Mouse (Mus musculus): ENCODE data around the gene Sin3a.

Sin3a gene

DNA sequence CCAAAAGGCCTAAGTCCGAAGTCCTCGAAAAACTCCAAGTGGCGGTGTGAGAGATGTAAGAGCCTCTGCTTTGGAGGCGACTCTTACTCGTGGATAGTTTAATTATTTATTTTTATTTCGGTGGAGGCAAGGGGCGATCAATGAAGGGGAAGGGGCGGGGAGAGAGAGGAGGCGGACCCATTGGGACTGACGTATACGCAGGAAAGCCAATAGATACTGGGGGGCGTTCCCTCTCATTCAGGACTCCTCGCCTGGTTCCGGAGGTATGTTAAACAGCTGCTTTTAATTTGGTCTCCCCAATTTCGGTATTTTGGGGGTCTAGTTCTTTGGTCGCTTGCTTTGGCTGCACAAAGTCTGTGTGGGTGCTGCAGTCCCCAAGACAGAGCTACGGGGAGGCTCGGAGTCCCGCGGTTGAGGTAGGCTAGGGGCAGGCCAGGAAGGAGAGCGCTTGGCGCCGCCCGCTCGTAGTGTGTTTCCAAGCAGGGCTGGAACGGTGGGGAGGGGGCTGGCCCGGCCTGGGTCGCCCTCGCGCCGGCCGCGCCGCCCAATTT, at the start of gene Sin3a:
Gene Sin3a (plus strand): TSS at position 240 of the 551 bp plus-strand sequence.
- peak; percentile 68 to 73 for DNase-seq

DNA sequence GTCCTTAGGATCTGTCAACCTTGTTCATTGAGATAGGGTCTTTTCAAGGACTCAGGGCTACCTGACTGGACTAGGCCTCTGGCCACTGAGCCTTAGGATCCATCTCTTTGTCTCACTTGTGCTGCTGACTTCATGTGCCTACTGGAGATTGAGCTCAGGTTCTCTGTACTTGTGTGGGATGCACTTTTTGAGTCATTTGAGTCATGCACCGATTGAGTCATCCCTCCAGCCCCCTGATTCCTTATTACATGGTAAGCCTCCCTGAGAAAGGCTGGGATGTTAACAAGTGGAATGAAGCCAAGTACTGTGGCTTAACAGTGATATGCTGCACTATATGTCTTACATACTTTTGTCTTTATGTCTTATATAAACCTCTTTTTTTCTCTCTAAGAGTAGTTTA, 40.1 kb upstream of the Sin3a start:
- DNase-seq = no peak

DNA sequence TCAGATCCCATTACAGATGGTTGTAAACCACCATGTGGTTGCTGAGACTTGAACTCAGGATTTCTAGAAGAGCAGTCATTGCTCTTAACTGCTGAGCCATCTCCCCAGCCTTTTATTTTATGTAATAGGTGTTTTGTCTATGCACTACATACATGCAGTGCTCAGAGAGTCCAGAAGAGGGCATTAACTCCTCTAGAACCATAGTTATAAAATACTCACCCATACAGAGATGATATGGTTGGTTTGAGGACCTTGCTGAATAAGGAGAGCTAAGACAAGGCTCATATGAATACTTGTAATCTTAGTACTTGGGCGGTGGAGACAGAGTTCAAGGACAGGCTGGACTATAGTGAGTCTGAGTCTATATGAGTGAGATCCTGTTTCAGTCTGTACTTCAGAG, 15.6 kb upstream of the Sin3a start:
- peak; percentile 35 to 76 for DNase-seq

DNA sequence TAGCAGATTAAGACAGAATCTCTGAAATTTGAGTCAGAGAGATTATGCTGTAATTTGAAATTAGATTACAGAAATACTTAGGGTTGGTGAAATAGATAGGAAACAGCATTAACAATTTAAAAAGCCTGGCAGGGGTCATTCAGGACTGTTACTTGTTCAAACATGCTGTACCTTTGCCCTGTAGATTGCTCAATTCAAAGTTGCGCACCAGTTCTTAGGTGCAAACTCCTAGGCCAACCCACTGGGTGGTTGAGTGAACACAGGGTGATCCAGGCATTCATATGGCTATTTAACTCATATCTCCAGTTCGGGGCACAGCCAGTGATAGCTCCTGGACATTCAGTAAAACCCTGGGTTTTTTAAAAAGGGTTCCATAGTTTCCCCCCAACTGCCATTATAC, 7.7 kb upstream of the Sin3a start:
- DNase-seq = no peak

DNA sequence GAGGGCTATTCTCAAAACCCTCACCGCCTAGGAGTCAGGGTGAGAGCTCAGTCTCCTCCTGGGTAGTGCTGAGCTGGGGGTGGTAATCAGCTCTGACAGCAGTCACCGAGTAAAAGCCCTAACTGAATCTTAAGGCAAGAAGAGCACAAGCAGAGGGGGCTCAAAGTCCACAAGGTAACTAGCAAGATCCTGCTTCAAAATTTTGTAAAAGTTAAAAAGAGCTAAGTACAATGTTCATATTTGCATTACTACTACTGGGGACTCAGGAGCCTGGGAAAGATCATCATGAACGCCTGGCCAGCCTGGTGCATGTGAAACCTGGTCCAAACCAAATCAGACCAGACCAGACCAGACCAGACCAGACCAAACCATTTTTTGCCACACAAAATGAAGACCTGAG, 3.6 kb upstream of the Sin3a start:
- no peak for DNase-seq

DNA sequence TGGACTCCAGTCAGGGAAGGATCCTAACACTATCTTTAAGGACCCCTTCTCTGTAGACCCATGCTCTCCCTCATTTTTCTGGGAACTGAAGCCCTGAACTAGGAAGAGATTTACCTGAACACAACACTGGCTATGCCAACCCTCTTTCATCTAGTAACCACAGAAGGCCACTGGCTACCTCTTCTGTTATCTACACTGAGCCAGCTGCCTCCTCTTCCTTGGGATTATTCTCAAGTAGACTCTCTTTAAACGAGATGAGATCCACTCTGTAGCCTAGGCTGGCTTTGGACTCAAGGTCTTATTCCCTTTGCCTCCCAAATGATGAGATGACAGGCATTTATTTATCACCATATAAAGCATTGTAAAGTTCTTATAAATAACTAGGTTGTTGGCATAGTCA, 1.6 kb upstream of the Sin3a start:
- no peak for DNase-seq

DNA sequence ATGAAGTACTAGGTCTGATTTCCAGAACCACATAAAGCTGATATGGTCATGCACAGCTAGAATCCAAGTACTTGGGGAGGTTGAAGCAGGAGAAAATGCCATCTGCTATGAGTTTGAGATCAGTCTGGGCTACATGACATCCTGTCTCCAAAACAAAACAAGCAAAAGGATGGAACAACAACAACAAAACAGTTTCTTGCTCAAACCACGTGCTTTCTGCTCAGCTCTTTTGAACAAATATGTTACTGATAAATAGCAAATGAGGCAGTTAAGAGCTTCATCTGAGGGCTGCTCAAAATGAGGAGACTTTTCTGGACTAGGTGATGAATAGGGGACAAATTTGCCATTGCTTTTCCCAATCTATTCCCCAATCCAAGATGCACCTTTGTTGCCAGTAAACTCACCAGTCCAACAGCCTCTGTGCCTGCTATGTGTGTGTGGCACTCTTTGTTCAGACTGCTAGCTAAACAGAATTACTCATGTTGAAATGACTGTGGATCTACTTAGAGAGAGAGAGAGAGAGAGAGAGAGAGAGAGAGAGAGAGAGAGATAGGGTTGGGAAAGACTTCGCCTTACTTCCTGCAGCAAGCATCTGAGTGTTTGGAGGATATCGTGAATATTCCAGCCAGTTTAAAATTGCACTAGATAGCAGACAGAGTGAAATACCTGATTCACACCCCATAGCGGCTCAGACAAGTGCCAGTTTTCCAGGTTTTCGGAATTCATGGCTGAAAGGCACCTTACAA, 867 bp upstream of the Sin3a start:
- no peak for DNase-seq

DNA sequence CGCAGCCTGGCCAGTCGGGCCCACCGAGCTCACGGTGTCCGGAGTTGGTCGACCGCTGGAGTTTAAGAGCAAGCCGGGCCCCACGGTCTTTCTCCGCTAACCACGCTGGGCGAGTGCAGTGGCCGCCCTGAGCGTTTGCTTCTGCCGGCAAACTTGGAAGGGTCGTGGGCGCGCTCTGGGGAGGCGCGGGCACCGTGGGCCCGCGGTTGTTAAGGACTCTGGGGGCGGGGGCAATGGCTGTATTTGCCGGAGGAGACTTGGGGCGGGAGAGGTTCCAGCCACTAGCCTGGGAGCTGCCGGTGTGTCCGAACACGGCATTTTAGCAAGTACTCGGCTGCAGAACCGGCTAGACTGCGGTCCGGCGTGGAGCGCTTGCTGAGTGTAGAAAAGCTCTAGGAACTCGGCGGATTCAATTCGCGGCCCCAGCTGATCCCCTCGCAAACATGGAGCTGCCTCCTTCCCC, 717 bp downstream of the Sin3a start:
- DNase-seq = no peak

DNA sequence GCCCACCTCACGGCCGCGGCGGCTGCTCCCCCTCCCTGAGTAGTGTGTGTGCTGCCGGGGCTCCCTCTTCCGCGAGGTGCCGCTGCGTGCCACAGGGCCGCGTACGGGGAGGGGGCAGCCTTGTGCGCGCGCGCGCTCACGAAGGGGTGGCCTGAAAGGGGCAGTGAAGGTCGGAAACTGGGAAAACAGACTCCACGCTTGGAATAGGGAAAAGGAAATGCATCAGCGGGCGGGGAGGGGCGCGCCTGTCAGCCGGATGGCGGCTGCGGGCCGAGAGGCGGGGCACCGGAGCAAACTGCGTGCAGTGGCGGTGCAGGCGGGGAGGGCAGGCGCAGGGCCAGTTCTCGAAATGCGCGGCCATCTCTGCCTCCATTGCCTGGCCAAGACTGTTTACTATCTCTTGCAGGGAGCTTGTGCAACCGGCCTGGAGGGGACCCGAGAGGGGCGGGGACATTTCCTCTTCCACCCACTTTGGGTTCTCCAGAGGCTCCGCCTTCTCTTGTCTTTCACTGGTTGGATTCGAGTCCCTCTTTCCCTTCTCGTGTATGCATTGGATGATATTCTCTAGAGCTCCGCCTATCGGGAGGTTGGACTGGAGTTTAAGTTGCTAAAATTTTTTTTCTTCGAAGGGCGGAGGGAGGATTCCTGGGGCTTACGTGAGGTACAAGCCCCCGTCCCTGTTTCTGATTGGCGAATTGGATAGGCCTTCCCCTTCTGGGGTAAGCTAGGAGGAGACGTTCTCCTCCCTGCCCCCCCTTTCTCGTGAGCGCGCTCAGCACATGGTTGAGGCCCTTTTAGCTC, 1.3 kb downstream of the Sin3a start:
- DNase-seq = peak; percentile 94

DNA sequence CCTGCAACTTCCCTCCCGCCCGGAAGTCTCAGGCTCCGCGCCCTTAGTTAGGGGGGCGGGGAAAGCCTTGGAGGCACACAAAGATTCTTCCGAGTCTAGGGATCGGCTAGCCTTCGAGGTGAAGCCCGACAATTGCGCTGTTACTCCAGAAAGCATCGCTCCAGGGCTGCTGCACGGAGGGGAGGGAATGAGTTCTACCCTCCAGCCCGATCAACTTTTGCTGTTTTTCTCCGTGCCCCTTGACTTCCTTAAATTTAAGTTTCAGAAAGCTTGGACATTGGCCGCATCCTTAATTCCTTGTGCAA, 1.9 kb downstream of the Sin3a start:
- DNase-seq = no peak

DNA sequence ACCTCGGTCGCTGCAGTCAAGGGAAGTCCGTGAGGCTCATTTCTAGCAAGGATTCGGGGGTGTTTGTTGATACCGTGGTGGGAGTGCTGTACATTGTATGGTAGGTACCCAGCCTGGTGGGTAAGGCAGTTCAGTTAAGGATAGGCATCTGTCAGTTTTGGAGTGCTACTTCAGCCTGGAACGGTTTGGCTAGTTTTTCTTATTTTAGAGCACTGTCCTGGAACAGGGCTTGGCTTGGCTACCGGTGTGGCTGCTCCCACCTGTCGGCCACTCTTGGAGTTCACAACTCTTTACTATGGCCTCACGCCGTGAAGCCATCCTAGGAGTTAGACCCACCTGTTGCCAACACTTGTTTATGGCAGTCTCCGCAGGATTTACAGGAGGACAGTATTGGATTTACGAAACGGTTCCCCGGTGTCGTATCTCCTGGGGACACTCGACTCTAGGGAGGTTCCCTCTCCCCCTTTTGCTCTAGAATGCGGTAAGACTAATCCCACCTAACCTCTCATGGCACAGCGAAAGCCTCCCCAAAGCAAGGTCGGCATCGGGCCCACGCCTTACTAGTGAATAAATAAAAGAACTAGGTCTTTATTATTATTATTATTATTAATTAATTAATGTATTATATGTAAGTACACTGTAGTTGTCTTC, 2.5 kb downstream of the Sin3a start:
- peak; percentile 17 to 48 for DNase-seq

DNA sequence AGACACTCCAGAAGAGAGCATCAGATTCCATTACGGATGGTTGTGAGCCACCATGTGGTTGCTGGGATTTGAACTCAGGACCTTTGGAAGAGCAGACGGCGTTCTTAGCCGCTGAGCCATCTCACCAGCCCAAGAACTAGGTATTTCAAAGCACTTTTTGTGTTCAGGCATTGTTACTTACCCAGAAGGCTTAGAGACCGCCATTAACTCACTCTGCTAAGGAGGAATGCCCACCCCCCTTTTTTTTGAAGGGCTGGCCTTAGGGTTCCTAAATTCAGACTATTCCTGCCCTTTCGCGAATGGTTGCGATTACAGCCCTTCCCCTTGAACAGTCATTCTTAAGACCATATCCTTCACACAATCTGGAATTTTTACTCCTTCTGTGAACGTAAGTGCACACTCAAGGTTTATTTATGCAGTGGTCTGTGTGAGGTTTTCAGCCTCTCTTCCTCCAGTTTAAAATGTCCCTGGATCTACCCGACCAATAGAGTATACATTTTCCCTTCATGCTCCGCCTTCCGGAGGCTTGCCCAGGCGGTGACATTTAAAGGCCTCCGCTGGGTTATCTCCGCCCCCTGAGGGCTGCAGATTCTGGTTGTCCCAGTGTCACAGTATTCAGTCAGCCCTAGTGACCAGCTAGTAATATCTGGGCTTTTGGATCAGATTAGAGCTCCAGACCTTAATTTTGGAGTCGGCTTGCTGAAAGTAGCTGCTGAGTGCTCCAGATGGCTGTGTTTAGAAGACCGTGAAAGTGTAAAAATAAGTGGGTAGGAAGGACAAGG, 3.2 kb downstream of the Sin3a start:
- peak; percentile 72 to 80 for DNase-seq

DNA sequence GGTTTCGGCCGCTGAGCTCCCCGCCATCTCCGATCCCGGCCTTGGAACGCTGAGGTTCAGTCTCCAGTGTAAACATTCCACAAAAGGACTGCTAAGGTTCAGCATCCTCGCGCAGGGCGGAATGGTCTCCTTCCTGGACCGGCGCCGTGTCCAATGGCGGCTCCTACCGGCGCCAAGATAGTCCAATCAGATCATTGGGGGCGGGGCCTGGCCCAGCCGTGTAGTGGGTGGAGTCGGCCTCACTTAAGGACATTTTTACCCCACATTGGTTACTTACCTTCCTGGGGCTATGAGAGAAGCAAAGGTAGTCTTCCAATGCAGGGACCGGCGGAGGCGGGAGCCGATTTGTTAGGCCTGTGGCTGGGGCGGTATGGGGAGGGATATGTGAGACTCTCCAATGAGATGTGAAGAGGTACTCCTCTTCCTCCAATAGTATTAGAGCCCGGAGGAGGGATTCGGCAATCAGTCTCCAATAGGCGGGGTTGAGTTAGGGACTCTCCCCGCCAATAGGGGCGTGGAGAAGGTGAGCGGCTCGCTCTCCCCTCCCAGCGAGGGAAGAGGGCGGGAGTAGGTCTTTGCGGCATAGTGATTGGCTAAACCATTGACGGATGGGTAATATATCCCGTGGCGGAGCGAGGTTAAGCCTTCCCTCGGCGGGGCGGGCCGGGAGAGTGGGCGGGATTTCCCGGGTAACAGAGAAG, 4.0 kb downstream of the Sin3a start:
- DNase-seq = peak; percentile 97 to 99

DNA sequence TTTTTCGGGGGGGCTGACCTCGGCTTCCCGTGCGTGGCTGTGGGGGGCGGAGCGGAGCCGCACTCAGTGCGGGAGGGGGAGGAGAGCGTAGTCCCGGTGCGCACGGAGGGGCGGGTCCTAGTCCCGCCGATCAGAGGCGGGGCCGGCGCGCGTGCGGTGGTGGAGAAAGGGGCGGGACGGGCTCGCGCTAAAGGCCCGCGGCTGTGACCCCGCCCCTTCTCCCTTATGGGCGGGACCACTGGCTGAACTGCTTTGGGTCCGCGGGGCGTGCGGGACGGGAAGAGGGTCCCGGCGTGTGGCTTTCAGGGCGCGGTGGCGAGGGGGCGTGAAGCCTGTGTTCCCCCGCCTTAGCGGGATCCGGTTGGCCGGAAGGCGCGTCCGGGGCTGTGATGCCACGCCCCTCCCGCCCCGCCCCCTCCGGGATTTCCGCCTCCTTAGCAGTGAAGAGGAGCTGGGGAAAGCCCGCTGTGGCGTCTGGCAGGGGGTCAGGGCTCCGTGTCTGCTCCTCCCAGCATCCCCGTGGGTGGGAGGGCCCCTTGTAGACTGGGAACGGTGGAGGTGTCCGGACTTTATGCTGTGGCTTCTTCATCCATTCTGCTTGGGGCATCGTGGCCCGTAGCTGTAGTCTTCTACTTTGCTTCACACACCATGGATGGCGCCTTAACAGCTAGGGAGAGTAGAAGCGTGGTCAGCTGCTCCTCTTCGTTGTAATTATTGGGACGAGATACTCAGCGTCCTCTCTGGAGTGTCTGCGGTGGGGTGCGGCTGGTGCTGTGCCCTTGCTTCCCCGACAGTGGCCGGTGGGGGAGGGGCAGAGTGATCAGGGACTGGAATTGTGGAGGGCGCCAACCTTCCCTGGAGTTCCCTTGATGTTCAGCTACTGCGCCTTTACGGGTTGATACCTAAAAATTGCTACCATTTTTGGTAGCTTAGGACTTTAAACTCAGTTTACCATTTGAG, 5.1 kb downstream of the Sin3a start:
- peak; percentile 86 to 92 for DNase-seq

DNA sequence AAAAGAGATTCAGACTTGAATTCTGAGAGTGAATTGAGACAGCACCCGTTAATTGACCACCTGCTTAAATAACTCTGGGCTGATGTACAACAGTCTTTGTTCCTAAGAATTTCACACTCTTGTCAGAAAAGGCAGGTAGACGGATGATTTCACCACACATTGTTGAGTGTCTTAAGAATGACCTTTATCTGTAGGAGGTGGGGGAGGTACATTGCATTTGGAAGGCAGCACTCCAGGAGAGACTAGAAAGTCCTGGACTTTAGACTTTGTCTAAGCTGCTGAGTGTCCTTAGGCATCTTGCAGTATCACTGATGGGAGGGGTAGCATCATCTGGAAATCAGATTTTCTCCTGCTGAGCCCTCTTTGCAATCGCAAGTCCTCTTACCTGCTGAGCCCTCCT, 10.4 kb downstream of the Sin3a start:
- no peak for DNase-seq

DNA sequence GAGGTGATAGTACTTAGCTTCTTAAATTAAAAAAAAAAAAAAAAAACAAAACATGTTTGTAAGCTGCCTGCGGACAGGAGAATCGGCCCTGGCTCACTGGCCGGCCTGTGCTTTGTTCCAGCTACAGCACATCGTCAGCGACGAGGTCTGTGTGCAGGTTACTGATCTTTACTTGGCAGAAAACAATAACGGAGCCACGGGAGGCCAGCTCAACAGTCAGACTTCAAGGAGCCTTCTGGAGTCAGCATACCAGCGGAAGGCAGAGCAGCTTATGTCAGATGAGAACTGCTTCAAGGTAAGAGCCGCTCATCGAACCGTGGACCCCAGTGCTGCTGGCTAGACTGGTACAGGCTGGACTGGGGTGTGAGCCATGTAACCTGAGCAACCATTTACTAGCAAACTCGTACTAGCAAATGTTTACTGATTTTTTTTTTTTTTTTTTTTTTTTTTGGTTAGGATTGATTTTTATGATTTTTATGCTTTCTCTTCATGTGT, 45.5 kb downstream of the Sin3a start:
- DNase-seq = no peak

DNA sequence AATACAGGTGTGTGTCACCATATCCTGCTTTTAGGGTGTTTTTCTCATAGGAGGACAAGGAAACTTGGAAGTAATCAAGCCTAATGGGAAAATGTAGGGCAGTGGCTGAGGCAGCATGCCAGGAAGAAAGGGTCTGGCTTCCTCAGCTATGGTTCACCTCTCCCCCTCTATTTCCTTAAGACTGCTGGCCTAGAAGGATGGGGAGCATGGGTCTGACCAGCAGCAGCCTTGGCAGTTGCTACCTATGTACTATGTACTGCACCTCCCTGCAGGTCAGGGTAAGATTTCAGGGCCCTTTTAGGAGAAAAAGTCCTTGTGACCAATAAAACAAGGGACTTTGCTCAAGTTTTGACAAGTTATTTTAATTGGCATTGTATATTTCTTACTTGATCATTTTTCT, 57.8 kb downstream of the Sin3a start:
- DNase-seq = no peak

DNA sequence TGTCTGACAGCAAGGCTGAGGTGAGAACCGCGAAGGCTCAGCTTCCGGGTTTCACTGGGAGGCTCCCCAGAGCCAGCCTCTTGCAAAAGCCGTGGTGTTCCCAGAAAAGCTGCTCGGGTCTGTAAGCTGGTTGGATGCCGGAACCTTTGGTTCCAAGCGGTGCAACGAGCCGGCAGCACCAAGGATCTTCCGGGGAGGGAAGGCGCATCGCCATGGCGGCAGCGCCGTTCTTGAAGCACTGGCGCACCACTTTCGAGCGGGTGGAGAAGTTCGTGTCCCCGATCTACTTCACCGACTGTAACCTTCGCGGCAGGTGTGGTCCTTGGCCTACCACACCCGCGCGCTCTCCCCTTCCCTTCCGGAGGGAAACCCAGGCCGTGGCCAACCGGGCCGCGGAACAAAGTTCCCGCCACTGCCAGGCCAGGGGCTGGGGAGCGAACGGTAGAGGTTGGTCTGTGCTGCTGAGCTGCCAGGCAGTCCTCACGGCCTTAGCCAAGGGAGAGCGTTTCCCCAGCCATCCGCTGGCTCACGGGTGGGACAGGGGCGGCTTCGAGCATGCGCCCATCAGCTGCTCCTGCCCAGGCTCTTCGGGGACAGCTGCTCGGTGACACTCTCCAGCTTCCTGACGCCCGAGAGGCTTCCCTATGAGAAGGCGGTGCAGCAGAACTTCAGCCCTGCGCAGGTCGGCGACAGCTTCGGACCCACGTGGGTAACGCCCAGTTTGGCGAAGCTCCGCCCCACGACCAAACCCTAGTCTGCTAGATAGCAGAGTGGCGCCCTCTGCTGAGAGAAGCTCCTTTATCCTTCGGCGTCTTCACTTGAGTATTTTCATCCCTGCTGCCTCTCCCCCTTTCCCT, 59.0 kb downstream of the Sin3a start, which contains the start of gene Man2c1:
Gene Man2c1 (plus strand): TSS at position 114 of the 857 bp plus-strand sequence.
- DNase-seq = peak; percentile 92 to 98

DNA sequence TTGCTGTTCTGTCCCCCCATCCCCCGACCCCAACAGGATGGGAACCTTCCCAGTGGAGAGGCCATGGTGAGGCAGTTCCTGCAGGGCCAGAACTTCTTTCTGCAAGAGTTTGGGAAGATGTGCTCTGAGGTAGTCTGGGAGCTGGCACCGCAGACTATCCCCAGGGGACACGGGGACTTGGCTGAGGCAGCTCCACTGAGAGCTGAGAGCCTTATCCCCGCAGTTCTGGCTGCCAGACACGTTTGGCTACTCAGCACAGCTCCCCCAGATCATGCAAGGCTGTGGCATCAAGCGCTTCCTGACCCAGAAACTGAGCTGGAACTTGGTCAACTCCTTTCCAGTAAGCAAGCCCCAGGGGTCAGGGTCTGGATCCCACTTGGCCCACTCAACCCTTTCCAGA, 65.4 kb downstream of the Sin3a start:
- DNase-seq = no peak

DNA sequence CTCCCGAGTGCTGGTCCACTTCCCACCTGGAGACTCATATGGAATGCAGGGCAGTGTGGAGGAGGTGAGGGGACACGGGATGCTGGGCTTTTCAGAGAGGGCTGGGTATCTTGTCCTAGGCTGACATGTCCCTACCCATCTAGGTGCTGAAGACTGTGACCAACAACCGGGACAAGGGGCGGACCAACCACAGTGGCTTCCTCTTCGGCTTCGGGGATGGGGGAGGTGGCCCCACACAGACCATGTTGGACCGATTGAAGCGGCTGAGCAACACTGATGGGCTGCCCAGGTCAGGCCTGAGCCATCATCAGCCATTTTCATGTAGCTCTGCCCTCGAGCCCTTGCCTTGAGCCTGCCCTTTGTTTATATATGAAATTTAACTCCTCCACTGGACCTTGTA, 65.9 kb downstream of the Sin3a start:
- DNase-seq = no peak
